Mouse (Mus musculus): ENCODE measurements around the gene Srsf11. TPM values are rescaled to one million over a fixed set of nuclear protein-coding genes. Genes with fewer than 3 reads are reported as not detected.

The Srsf11 gene
- polyA plus RNA-seq (2014; fragmentation: Nextera tagmentation; extraction: Ambion mirVana) = 338 and 356 TPM in 2 replicates

DNA sequence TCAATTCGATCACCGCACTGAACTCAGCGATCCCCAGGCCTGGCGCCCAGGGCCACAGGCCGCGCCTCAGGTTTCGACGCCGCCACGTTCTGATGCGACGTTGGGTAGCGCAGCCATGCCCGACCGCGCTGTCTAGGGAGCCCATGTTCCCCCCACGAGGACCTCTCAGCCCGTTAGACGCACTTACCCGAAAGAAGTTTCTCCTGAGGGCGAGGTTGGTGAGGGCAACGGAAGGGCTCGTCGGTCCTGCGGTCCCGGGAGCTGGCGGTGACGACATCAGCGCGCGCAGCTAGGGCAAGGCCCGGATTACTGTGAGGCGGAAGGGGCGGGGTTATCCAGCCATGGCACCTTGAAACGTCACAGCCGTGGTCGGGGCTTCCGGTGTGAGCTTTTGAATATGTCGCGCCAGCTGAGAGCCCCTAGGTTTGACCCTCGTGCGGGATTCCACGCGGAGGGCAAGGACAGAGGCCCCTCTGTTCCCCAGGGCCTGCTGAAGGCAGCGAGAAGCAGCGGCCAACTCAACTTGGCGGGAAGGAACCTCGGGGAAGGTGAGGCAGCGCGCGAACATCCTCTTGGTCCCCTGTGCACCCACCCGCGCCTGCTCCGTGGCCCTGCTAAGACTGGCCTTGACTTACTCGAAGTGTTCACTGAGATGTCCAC, at the start of gene Srsf11, which contains the start of gene Lrrc40:
Gene Srsf11 (minus strand): TSS at position 311 of the 660 bp plus-strand sequence.
Gene Lrrc40 (plus strand): TSS at position 334 of the 660 bp plus-strand sequence.
- peak; percentile 95 for ATAC-seq (ENCODE audit: low FRiP score)
- H3K27ac ChIP-seq (ENCODE audit: low read depth, low read length) = peak within 1 kb of the TSS; percentile 68
- H3K27me3 ChIP-seq (ENCODE audit: control insufficient read depth, insufficient read depth, low read length) = no peaks in the 10 kb centered on the region
- under 1% methylated on average over 55 of the region's 55 CpGs for WGBS
- H3K36me3 ChIP-seq (ENCODE audit: control insufficient read depth, insufficient read depth, low read length) = no peaks in the 10 kb centered on the region
- H3K4me1 ChIP-seq (ENCODE audit: control insufficient read depth, insufficient read depth, low read length) = peaks cover 6% of the 10 kb centered on the region
- peak within 1 kb of the TSS; percentile 86 for H3K4me3 ChIP-seq (ENCODE audit: low read depth, low read length)
- peak within 1 kb of the TSS; percentile 88 for H3K9ac ChIP-seq (ENCODE audit: low read length)
- H3K4me2 ChIP-seq = peak within 1 kb of the TSS; percentile 64
- H3K9me3 ChIP-seq (ENCODE audit: control insufficient read depth, low read length) = no peaks in the 10 kb centered on the region
- DNase-seq (ENCODE audit: low spot score, missing footprints) = peak; percentile 100

DNA sequence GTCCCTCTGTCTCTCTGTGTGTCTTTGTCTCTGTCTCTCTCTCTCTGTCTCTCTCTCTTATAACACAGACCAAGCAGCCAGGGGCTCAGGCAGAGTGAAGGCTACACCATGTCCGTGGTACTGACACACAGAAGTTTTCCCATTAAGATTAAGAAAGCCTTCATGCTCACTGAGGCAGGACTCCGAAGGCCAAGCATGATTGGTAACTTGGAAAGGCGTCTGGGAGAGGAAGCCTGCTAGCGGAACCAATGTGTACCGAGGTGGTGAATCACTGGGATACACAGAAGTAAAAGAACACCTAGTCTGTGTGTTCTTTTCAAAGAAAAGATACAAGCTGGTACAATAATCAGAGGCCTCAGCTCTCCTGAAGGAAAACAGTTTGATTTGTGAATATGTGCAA, 41.4 kb upstream of the Srsf11 start:
- no peak overlapping the region for H3K4me2 ChIP-seq
- no peaks in the 10 kb centered on the region for H3K9me3 ChIP-seq (ENCODE audit: control insufficient read depth, low read length)
- no peaks in the 10 kb centered on the region for H3K36me3 ChIP-seq (ENCODE audit: control insufficient read depth, insufficient read depth, low read length)
- H3K9ac ChIP-seq (ENCODE audit: low read length) = no peak overlapping the region
- no peak overlapping the region for H3K4me3 ChIP-seq (ENCODE audit: low read depth, low read length)
- no peaks in the 10 kb centered on the region for H3K27me3 ChIP-seq (ENCODE audit: control insufficient read depth, insufficient read depth, low read length)
- WGBS = 74% methylated on average over 5 of the region's 5 CpGs
- ATAC-seq (ENCODE audit: low FRiP score) (no peak), DNase-seq (ENCODE audit: low spot score, missing footprints) (no peak)
- no peaks in the 10 kb centered on the region for H3K4me1 ChIP-seq (ENCODE audit: control insufficient read depth, insufficient read depth, low read length)
- H3K27ac ChIP-seq (ENCODE audit: low read depth, low read length) = no peak overlapping the region

DNA sequence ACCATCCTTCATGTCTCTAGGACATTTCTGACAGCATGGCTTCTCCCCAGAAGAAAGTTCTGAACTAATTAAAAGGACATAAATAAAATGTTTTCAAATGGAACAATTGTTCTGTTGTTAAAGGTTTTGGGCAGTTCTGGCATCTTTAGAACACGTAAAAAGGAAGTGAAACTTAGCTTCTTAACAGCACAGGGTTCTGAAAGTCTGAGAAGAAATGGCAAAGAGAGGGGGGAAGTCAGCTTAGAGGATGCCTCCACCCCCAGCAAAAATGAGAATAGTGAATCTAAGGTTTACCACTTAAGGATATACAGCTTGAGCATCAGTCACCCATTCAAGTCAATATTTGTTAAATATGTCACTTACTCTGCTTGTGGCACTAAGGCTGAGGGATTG, 40.9 kb upstream of the Srsf11 start:
- no peak overlapping the region for H3K4me3 ChIP-seq (ENCODE audit: low read depth, low read length)
- no peak for ATAC-seq (ENCODE audit: low FRiP score)
- 54% methylated on average over 1 of the region's 1 CpGs for WGBS
- H3K4me2 ChIP-seq = no peak overlapping the region
- H3K4me1 ChIP-seq (ENCODE audit: control insufficient read depth, insufficient read depth, low read length) = no peaks in the 10 kb centered on the region
- H3K9me3 ChIP-seq (ENCODE audit: control insufficient read depth, low read length) = no peaks in the 10 kb centered on the region
- no peaks in the 10 kb centered on the region for H3K27me3 ChIP-seq (ENCODE audit: control insufficient read depth, insufficient read depth, low read length)
- H3K27ac ChIP-seq (ENCODE audit: low read depth, low read length) = no peak overlapping the region
- no peaks in the 10 kb centered on the region for H3K36me3 ChIP-seq (ENCODE audit: control insufficient read depth, insufficient read depth, low read length)
- H3K9ac ChIP-seq (ENCODE audit: low read length) = no peak overlapping the region
- no peak for DNase-seq (ENCODE audit: low spot score, missing footprints)

GRCm38 (mm10) chr3:158076685-158077379, 40.4 kb upstream of the Srsf11 start:
- H3K4me3 ChIP-seq (ENCODE audit: low read depth, low read length) = no peak overlapping the region
- ATAC-seq (ENCODE audit: low FRiP score) (0 out of 2 replicates have a peak, but pooled peaks have one; percentile 47), DNase-seq (ENCODE audit: low spot score, missing footprints) (peak; percentile 87)
- no peak overlapping the region for H3K9ac ChIP-seq (ENCODE audit: low read length)
- H3K27ac ChIP-seq (ENCODE audit: low read depth, low read length) = no peak overlapping the region
- 46% methylated on average over 4 of the region's 4 CpGs for WGBS
- no peaks in the 10 kb centered on the region for H3K27me3 ChIP-seq (ENCODE audit: control insufficient read depth, insufficient read depth, low read length)
- no peak overlapping the region for H3K4me2 ChIP-seq
- no peaks in the 10 kb centered on the region for H3K4me1 ChIP-seq (ENCODE audit: control insufficient read depth, insufficient read depth, low read length)
- H3K9me3 ChIP-seq (ENCODE audit: control insufficient read depth, low read length) = no peaks in the 10 kb centered on the region
- no peaks in the 10 kb centered on the region for H3K36me3 ChIP-seq (ENCODE audit: control insufficient read depth, insufficient read depth, low read length)

- H3K27ac ChIP-seq (ENCODE audit: low read depth, low read length) = no peak overlapping the region
- H3K4me2 ChIP-seq = no peak overlapping the region
- 91% methylated on average over 2 of the region's 2 CpGs for WGBS
- H3K9ac ChIP-seq (ENCODE audit: low read length) = no peak overlapping the region
- H3K4me1 ChIP-seq (ENCODE audit: control insufficient read depth, insufficient read depth, low read length) = no peaks in the 10 kb centered on the region
- H3K27me3 ChIP-seq (ENCODE audit: control insufficient read depth, insufficient read depth, low read length) = no peaks in the 10 kb centered on the region
- ATAC-seq (ENCODE audit: low FRiP score) (no peak), DNase-seq (ENCODE audit: low spot score, missing footprints) (no peak)
- H3K9me3 ChIP-seq (ENCODE audit: control insufficient read depth, low read length) = no peaks in the 10 kb centered on the region
- H3K4me3 ChIP-seq (ENCODE audit: low read depth, low read length) = no peak overlapping the region
- no peaks in the 10 kb centered on the region for H3K36me3 ChIP-seq (ENCODE audit: control insufficient read depth, insufficient read depth, low read length)
These were observed 38.6 kb upstream of the Srsf11 start for GRCm38 (mm10) chr3:158075004-158075403.

GRCm38 (mm10) chr3:158068613-158069263, 32.3 kb upstream of the Srsf11 start:
- no peaks in the 10 kb centered on the region for H3K27me3 ChIP-seq (ENCODE audit: control insufficient read depth, insufficient read depth, low read length)
- DNase-seq (ENCODE audit: low spot score, missing footprints) = no peak
- H3K4me3 ChIP-seq (ENCODE audit: low read depth, low read length) = no peak overlapping the region
- no peak for ATAC-seq (ENCODE audit: low FRiP score)
- no peaks in the 10 kb centered on the region for H3K9me3 ChIP-seq (ENCODE audit: control insufficient read depth, low read length)
- no peaks in the 10 kb centered on the region for H3K4me1 ChIP-seq (ENCODE audit: control insufficient read depth, insufficient read depth, low read length)
- WGBS = 79% methylated on average over 9 of the region's 9 CpGs
- H3K4me2 ChIP-seq = no peak overlapping the region
- H3K27ac ChIP-seq (ENCODE audit: low read depth, low read length) = no peak overlapping the region
- peaks cover 2% of the 10 kb centered on the region; the same call in 1 of the 2 replicates for H3K36me3 ChIP-seq (ENCODE audit: control insufficient read depth, insufficient read depth, low read length)
- H3K9ac ChIP-seq (ENCODE audit: low read length) = no peak overlapping the region

DNA sequence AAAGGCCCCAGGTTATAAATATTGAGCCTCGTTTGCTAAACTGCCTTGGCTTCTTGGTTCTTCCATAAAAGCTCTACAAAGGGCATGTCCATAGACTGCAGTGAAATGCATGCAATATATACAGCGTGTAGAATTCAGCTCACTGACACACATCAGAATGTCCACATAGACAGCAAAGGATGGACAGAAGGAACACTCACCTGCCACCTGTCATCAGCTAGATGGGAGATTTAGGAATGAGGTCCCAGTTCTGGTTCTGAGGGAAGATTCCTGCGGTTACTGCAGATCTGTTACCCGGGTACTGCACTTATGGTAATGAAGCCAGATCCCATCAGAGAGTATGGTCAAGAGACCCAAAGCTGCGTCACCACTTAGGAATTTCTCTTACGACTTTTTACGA, 31.5 kb upstream of the Srsf11 start:
- whole genome bisulfite sequencing = 94% methylated on average over 7 of the region's 7 CpGs
- Histone ChIP-seq H3K36me3 (ENCODE audit: control insufficient read depth, insufficient read depth, low read length) (peaks cover 2% of the 10 kb centered on the region; the same call in 1 of the 2 replicates), H3K4me3 (ENCODE audit: low read depth, low read length) (no peak overlapping the region), H3K9me3 (ENCODE audit: control insufficient read depth, low read length) (no peaks in the 10 kb centered on the region), H3K27ac (ENCODE audit: low read depth, low read length) (no peak overlapping the region), H3K9ac (ENCODE audit: low read length) (no peak overlapping the region), H3K4me2 (no peak overlapping the region), H3K4me1 (ENCODE audit: control insufficient read depth, insufficient read depth, low read length) (no peaks in the 10 kb centered on the region), H3K27me3 (ENCODE audit: control insufficient read depth, insufficient read depth, low read length) (no peaks in the 10 kb centered on the region)
- ATAC-seq (ENCODE audit: low FRiP score) (no peak), DNase-seq (ENCODE audit: low spot score, missing footprints) (no peak)

- no peak for DNase-seq (ENCODE audit: low spot score, missing footprints)
- Histone ChIP-seq H3K36me3 (ENCODE audit: control insufficient read depth, insufficient read depth, low read length) (peaks cover 2% of the 10 kb centered on the region; the same call in 1 of the 2 replicates), H3K4me3 (ENCODE audit: low read depth, low read length) (no peak overlapping the region), H3K9me3 (ENCODE audit: control insufficient read depth, low read length) (no peaks in the 10 kb centered on the region), H3K9ac (ENCODE audit: low read length) (no peak overlapping the region), H3K27ac (ENCODE audit: low read depth, low read length) (no peak overlapping the region), H3K4me1 (ENCODE audit: control insufficient read depth, insufficient read depth, low read length) (no peaks in the 10 kb centered on the region), H3K27me3 (ENCODE audit: control insufficient read depth, insufficient read depth, low read length) (no peaks in the 10 kb centered on the region), H3K4me2 (no peak overlapping the region)
- ATAC-seq (ENCODE audit: low FRiP score) = no peak
- 96% methylated on average over 2 of the region's 2 CpGs for WGBS
These were observed 28.8 kb upstream of the Srsf11 start for GRCm38 (mm10) chr3:158065256-158065655.

All from midbrain, embryonic 11.5 days (tissue).